Mouse (Mus musculus) neural tube, embryonic 11.5 days (tissue): ENCODE data around the gene Krt80. TPM values are rescaled to one million over a fixed set of nuclear protein-coding genes. Genes with fewer than 3 reads are reported as not detected.
A peak's percentile ranks its signal among the peaks of the same experiment; 100 is the strongest.

Experiments used
- ATAC-seq: fragments of 200-750 bp; cut with Nextera tagmentation; 2 replicates; pipeline ENCODE4 v1.8.0; 2017; ENCODE audit warnings: moderate number of reproducible peaks, mild to moderate bottlenecking, moderate TSS enrichment, moderate library complexity; ENCODE audit not compliant: insufficient read depth, low FRiP score, low TSS enrichment
- DNase-seq: peaks from one replicate; pipeline ENCODE4 v3.0.0-alpha.2; 2015; ENCODE audit warnings: low spot score
- H3K27ac ChIP-seq: fragments of 300-500 bp; sonication (generic); 2 replicates; pipeline ENCODE4 v1.5.1; 2014; ENCODE audit warnings: low read depth, mild to moderate bottlenecking, low read length
- H3K27me3 ChIP-seq: fragments of 300-500 bp; sonication (generic); 2 replicates; pipeline ENCODE4 v1.6.1; 2014; ENCODE audit warnings: mild to moderate bottlenecking, low read length, mixed read lengths; ENCODE audit not compliant: control insufficient read depth, insufficient read depth
- H3K36me3 ChIP-seq: fragments of 300-500 bp; sonication (generic); 2 replicates; pipeline ENCODE4 v1.6.1; 2014; ENCODE audit warnings: mild to moderate bottlenecking, low read length, moderate library complexity, mixed read lengths; ENCODE audit not compliant: control insufficient read depth, insufficient read depth
- H3K4me1 ChIP-seq: fragments of 300-500 bp; sonication (generic); 2 replicates; pipeline ENCODE4 v1.6.1; 2014; ENCODE audit warnings: low read length, mixed read lengths; ENCODE audit not compliant: control insufficient read depth, insufficient read depth
- H3K4me2 ChIP-seq: fragments of 300-500 bp; sonication (generic); 2 replicates; pipeline ENCODE4 v1.6.1; 2014; ENCODE audit warnings: low read depth, mild to moderate bottlenecking, moderate library complexity
- H3K4me3 ChIP-seq: fragments of 300-500 bp; sonication (generic); 2 replicates; pipeline ENCODE4 v1.5.1; 2014; ENCODE audit warnings: low read depth, low read length
- H3K9ac ChIP-seq: fragments of 300-500 bp; sonication (generic); 2 replicates; pipeline ENCODE4 v1.6.1; 2014; ENCODE audit warnings: mild to moderate bottlenecking, low read length
- H3K9me3 ChIP-seq: fragments of 300-500 bp; sonication (generic); 2 replicates; pipeline ENCODE4 v1.6.1; 2016; ENCODE audit warnings: low read length; ENCODE audit not compliant: control insufficient read depth
- WGBS: fragments of 180-500 bp; shearing (Covaris S2); extraction: QIAGEN DNeasy Blood & Tissue Kit; methylation state at CpG from one replicate; pipeline ENCODE4 v1.1.7; 2014; 5-methylcytosine and 5-hydroxymethylcytosine counted together
- polyA plus RNA-seq: library from polyadenylated mRNA; unstranded; fragments of >200 nt; fragmentation: Nextera tagmentation; extraction: Ambion mirVana; gene quantifications from 2 replicates; pipeline ENCODE4 v1.2.1, GENCODE M21; 2014

Gene Krt80
- polyA plus RNA-seq, 1 experiment from 2014 or later = not detected

DNA sequence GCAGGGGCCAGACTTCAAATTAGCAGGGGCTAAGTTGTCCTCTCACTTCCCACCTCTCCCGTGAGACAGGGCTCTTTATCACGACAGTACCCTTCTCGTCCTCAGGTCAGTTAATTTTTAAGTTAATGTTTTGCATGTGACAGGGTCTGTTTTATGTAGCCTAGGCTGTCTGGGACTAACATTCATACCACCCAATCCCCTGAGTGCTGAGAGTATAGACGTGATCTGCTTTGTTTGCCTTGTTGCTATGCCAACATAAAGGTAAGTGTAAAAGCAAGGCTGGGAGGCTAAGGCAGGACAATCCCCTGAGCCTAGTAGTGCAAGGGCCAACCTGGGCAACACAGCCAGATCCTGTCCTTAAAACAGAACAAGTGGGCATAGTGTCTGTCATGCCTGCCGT lies 60.5 kb downstream of the Krt80 start:
- 49% methylated on average over 5 of the region's 5 CpGs for WGBS
- Histone ChIP-seq H3K9me3 (no peaks in the 10 kb centered on the region), H3K36me3 (no peaks in the 10 kb centered on the region), H3K27me3 (no peaks in the 10 kb centered on the region), H3K9ac (no peak overlapping the region), H3K27ac (no peak overlapping the region), H3K4me1 (no peaks in the 10 kb centered on the region), H3K4me2 (no peak overlapping the region), H3K4me3 (no peak overlapping the region)
- ATAC-seq = no peak
- DNase-seq = no peak

DNA sequence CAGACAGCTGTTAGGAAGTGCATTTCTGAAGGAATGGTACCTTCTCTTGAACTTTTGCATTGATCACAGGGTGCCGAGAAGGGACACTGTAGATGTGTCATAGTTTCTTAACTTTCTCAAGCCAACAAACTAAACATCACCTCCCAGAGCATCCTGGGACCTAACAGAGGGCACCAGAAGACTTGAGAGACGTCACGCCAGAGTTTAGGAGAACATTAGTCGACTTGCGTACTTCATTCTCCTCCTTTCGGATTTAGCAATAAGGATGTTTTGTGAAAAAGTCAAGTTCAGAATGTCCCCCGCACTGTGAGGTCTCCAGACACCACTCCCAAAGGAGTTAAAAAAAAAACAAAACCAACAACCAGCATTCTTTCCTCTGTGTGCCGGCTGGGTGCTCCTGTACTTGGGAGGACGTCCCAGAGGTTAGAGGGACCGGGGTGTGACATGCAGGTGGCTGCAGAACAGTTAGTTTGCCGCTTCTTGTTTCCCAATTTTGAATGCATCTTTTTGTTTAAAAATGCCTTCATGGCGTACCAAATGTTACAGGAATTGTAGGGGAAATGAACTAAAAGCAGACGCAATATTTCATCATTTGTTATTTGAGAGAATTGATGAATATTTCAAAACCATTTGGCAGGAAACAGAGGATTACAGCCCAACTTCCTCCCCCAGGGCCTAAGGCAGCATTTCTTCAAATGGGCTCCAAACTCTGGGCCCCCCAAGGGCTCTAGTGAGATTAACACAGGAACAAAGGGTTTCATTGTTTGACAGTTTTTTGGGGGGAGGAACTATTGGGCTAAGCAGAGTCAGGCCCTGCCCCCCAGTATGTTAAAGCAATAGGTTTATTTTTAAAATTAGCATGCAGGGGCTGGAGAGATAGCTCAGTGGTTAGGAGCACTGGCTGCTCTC lies 61.3 kb downstream of the Krt80 start:
- 69% methylated on average over 13 of the region's 13 CpGs for WGBS
- ATAC-seq (no peak), DNase-seq (no peak)
- Histone ChIP-seq H3K4me2 (no peak overlapping the region), H3K4me1 (no peaks in the 10 kb centered on the region), H3K9me3 (no peaks in the 10 kb centered on the region), H3K27ac (no peak overlapping the region), H3K4me3 (no peak overlapping the region), H3K36me3 (no peaks in the 10 kb centered on the region), H3K9ac (no peak overlapping the region), H3K27me3 (no peaks in the 10 kb centered on the region)

- H3K4me1 ChIP-seq = no peaks in the 10 kb centered on the region
- H3K4me3 ChIP-seq = no peak overlapping the region
- H3K4me2 ChIP-seq = no peak overlapping the region
- 90% methylated on average over 4 of the region's 4 CpGs for WGBS
- no peak overlapping the region for H3K27ac ChIP-seq
- DNase-seq (no peak), ATAC-seq (no peak)
- H3K36me3 ChIP-seq = no peaks in the 10 kb centered on the region
- H3K27me3 ChIP-seq = no peaks in the 10 kb centered on the region
- no peak overlapping the region for H3K9ac ChIP-seq
- no peaks in the 10 kb centered on the region for H3K9me3 ChIP-seq
Measured at GRCm38 (mm10) chr15:101306459-101306858, 63.5 kb downstream of the Krt80 start.

- Histone ChIP-seq H3K4me3 (no peak overlapping the region), H3K36me3 (no peaks in the 10 kb centered on the region), H3K4me1 (no peaks in the 10 kb centered on the region), H3K27me3 (no peaks in the 10 kb centered on the region), H3K9ac (no peak overlapping the region), H3K9me3 (no peaks in the 10 kb centered on the region), H3K4me2 (no peak overlapping the region), H3K27ac (no peak overlapping the region)
- WGBS = 85% methylated on average over 4 of the region's 4 CpGs
- DNase-seq (no peak), ATAC-seq (no peak)
Measured at GRCm38 (mm10) chr15:101303830-101304229, 66.1 kb downstream of the Krt80 start.

DNA sequence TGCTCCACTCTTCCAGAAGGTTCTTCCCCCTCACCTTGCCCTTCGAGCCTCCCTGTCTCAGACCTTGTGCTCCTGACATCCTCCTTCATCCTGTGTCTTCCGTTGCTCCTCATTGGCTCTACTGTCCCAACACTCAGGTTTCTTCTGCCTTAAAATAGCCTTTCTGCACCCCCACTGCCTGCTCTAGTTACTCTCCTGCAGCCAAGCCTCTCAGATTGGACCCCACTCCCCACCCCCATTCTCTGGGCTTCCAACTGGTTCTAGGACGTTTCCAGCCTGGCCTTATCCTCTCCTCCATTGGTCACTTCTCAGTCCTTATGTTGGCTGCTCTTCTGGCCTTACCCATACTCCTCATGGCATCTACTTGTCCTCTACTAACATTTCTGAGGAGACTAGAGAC lies 67.8 kb downstream of the Krt80 start:
- Histone ChIP-seq H3K27ac (0 out of 2 replicates have a peak overlapping the region, but pooled peaks have one; percentile 4), H3K9me3 (no peaks in the 10 kb centered on the region), H3K4me3 (no peak overlapping the region), H3K4me1 (no peaks in the 10 kb centered on the region), H3K27me3 (no peaks in the 10 kb centered on the region), H3K36me3 (no peaks in the 10 kb centered on the region), H3K4me2 (no peak overlapping the region), H3K9ac (no peak overlapping the region)
- DNase-seq (no peak), ATAC-seq (no peak)
- 80% methylated on average over 3 of the region's 3 CpGs for WGBS

DNA sequence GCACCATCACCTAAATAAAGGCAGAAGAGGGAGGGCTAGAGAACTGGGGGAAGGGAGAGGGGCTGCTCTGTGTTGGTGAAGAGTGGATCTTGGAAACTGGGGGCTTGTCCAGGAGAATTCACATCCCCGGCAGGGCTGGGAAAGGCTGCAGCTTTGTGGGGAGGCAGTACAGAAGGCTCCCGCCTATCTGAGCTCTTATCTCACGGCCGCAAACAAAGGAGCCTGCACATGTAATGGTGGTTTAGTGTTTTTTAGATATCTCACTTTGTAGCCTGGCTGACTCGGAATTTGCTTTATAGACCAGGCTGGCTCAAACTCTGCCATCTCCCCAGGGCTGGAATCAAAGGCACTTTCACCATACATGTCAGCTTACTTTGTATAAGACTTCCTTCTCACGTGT lies 69.8 kb downstream of the Krt80 start:
- no peak overlapping the region for H3K27ac ChIP-seq
- DNase-seq (no peak), ATAC-seq (no peak)
- no peaks in the 10 kb centered on the region for H3K9me3 ChIP-seq
- WGBS = 78% methylated on average over 6 of the region's 6 CpGs
- no peak overlapping the region for H3K4me2 ChIP-seq
- no peaks in the 10 kb centered on the region for H3K27me3 ChIP-seq
- no peaks in the 10 kb centered on the region for H3K36me3 ChIP-seq
- H3K9ac ChIP-seq = no peak overlapping the region
- H3K4me3 ChIP-seq = no peak overlapping the region
- H3K4me1 ChIP-seq = no peaks in the 10 kb centered on the region

DNA sequence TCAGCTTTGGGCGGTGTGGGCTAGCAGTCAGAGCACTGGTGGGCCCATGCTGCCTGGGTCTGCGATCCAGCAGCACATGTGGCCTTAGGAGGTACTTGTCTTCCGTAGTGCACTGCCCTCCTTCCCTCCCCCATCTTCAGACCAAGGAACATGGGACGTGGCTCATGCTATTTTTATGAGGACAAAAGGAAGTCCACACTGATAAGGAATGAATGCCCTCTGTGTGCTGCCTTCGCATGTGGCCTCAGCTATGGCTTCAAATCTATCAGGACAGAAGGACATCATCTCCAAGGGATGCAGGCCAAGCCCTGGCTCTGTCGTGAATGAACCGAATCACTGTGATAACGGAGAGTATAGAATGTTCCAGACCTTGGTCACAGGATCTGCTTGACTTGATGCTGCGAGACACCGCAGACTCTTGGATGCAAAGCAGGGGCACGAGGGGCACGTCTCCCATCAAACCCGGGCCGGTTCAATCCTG lies 70.4 kb downstream of the Krt80 start:
- H3K27me3 ChIP-seq = no peaks in the 10 kb centered on the region
- no peak overlapping the region for H3K27ac ChIP-seq
- no peak for ATAC-seq
- no peak overlapping the region for H3K4me3 ChIP-seq
- H3K4me1 ChIP-seq = no peaks in the 10 kb centered on the region
- no peak overlapping the region for H3K9ac ChIP-seq
- H3K36me3 ChIP-seq = no peaks in the 10 kb centered on the region
- H3K9me3 ChIP-seq = no peaks in the 10 kb centered on the region
- no peak overlapping the region for H3K4me2 ChIP-seq
- WGBS = 87% methylated on average over 14 of the region's 14 CpGs
- DNase-seq = no peak

DNA sequence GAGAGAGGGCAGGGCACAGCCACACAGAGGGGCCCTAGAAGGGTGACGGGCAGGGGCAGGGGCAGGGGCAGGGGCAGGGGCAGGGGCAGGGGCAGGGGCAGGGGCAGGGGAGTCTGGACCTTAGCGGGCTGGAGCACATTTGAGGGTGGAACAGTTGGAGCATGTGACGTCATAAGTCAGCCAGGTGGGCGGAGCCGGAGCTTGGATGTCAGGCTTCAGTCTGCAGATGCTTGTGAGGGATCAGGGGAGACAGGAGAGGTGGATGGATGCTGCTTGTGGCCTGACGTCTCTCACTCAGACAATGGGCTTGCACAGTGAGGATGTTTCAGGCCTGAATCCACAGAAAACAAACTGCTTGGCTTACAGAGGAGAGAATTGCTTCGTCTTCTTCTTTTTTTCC lies 71.4 kb downstream of the Krt80 start:
- Histone ChIP-seq H3K4me2 (no peak overlapping the region), H3K9me3 (no peaks in the 10 kb centered on the region), H3K4me1 (no peaks in the 10 kb centered on the region), H3K27ac (no peak overlapping the region), H3K36me3 (no peaks in the 10 kb centered on the region), H3K9ac (0 out of 2 replicates have a peak overlapping the region, but pooled peaks have one; percentile 22), H3K27me3 (no peaks in the 10 kb centered on the region), H3K4me3 (no peak overlapping the region)
- ATAC-seq = no peak
- 16% methylated on average over 7 of the region's 7 CpGs for WGBS
- peak; percentile 38 for DNase-seq

DNA sequence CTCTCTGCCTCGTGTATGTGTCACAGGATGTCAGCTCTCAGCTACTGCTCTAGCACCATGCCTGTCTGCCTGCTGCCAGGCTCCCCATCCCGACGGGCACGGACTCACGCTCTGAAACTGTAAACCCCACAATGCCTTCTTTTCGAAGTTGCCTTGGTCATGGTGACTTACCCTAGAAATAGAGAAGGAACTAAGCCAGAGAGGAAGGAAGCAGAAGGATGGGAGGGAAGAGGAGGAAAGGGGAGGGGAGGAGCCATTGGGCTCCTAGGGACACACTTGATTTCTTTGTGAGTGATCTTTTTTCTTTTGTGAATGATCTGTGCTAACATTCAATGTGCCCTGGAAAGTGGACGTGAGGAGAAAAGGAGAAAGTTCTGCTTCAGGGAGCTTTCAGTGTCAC lies 72.0 kb downstream of the Krt80 start:
- Histone ChIP-seq H3K27me3 (no peaks in the 10 kb centered on the region), H3K27ac (no peak overlapping the region), H3K4me1 (no peaks in the 10 kb centered on the region), H3K9me3 (no peaks in the 10 kb centered on the region), H3K4me2 (no peak overlapping the region), H3K9ac (no peak overlapping the region), H3K4me3 (no peak overlapping the region), H3K36me3 (no peaks in the 10 kb centered on the region)
- DNase-seq (no peak), ATAC-seq (no peak)
- WGBS = 33% methylated on average over 7 of the region's 7 CpGs
